Comparison of ENCODE assay signal across 9 mouse cellular contexts in the genomic region with DNA sequence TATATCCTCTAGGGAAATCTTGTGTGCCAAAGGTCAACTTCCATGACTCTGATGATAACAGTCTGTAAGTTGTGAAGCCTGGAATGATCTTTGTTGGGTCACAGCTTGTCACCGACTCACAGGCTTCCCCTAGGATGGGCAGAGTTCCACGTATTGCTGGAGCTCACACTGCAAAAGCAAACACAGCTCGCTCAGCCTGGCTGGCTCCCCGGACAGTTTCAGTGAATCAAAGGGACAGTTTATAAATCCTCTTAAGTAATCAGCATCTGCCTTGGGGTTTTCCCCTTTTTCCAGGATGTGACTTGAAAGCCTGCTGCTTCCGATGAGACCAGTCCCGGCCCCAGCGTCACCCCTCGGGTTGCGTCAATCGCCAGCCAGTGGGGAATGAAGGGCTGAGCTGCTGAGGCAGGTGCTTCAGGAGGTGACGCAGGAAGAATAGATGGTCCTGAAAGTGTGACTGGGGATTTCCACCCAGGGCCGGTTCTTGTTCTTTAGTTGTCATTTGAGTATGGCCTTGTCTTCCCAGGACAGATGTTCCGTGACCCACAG. TPM values are rescaled to one million over a fixed set of nuclear protein-coding genes. Genes with fewer than 3 reads are reported as not detected.
DNase-seq lines count a peak whose midpoint lies in the region; ATAC-seq lines count a peak whose summit lies in the region.
"Had no signal": no experiment of that assay in that cellular context is flagged by ENCODE, and none has a peak within 500 bp of the region (broad histone marks: within the 10 kb centered on the region; RNA-seq: fewer than 3 reads in every experiment).

No protein-coding gene starts in this region.

- no peaks in the 10 kb centered on the region for H3K36me3 ChIP-seq in forebrain, embryonic 14.5 days (ENCODE audit: control insufficient read depth, insufficient read depth, low read length)
- no peaks in the 10 kb centered on the region for H3K36me3 ChIP-seq in forebrain, embryonic 10.5 days (replicated peaks)
- no peaks in the 10 kb centered on the region for H3K36me3 ChIP-seq in heart, embryonic 11.5 days (ENCODE audit: control insufficient read depth, insufficient read depth, low read length)
- H3K36me3 ChIP-seq: limb, embryonic 15.5 days had no signal

- WGBS in forebrain, embryonic 14.5 days = 72% methylated on average over 13 of the region's 13 CpGs
- 67% methylated on average over 13 of the region's 13 CpGs for WGBS in forebrain, embryonic 10.5 days
- WGBS in heart, embryonic 11.5 days (ENCODE audit: insufficient replicate concordance) = 29% methylated on average over 13 of the region's 13 CpGs

- no peak for ATAC-seq in forebrain, embryonic 14.5 days
- ATAC-seq in heart, embryonic 11.5 days (replicated peaks; ENCODE audit: insufficient number of reproducible peaks, low FRiP score, low TSS enrichment) = no peak

- no peak overlapping the region for H3K4me2 ChIP-seq in forebrain, embryonic 14.5 days (ENCODE audit: low read length)
- H3K4me2 ChIP-seq in heart, embryonic 11.5 days = peak overlapping the region; percentile 34
- H3K4me2 ChIP-seq: limb, embryonic 15.5 days had no signal

- peak; percentile 2 for DNase-seq in forebrain, embryonic 14.5 days (ENCODE audit: low spot score)
- no peak for DNase-seq in forebrain, embryonic 10.5 days (ENCODE audit: extremely low spot score, low spot score)
- peak; percentile 86 for DNase-seq in CD4-positive, CD25-positive, alpha-beta regulatory T cell, adult 2 months (ENCODE audit: low read depth, low spot score)
- peak; percentile 49 to 57 for DNase-seq in kidney, postnatal 36 days
- peak; percentile 70 to 76 for DNase-seq in natural killer cell, adult 2 months (ENCODE audit: low spot score in 2 of 2)
- no peak for DNase-seq in ovary, postnatal 14 days (ENCODE audit: low spot score)
- DNase-seq in gastrocnemius, postnatal 4 days (ENCODE audit: low spot score in 2 of 2) = no peak

- H3K4me3 ChIP-seq in forebrain, embryonic 14.5 days (ENCODE audit: low read depth, low read length) = no peak overlapping the region
- no peak overlapping the region for H3K4me3 ChIP-seq in forebrain, embryonic 10.5 days
- H3K4me3 ChIP-seq in heart, embryonic 11.5 days (ENCODE audit: low read depth, low read length) = no peak overlapping the region
- H3K4me3 ChIP-seq: limb, embryonic 15.5 days had no signal

- no peak overlapping the region for H3K27ac ChIP-seq in forebrain, embryonic 14.5 days (ENCODE audit: low read depth, low read length)
- no peak overlapping the region for H3K27ac ChIP-seq in forebrain, embryonic 10.5 days
- H3K27ac ChIP-seq in heart, embryonic 11.5 days (ENCODE audit: low read depth, low read length) = no peak overlapping the region
- H3K27ac ChIP-seq: limb, embryonic 15.5 days had no signal

- no peaks in the 10 kb centered on the region for H3K4me1 ChIP-seq in forebrain, embryonic 14.5 days (ENCODE audit: control insufficient read depth, insufficient read depth, low read length)
- H3K4me1 ChIP-seq in forebrain, embryonic 10.5 days = peaks cover 16% of the 10 kb centered on the region
- peaks cover 14% of the 10 kb centered on the region for H3K4me1 ChIP-seq in heart, embryonic 11.5 days (ENCODE audit: control insufficient read depth, insufficient read depth, low read length)
- H3K4me1 ChIP-seq: limb, embryonic 15.5 days had no signal

- H3K9me3 ChIP-seq in forebrain, embryonic 14.5 days (replicated peaks; ENCODE audit: control insufficient read depth, low read length) = no peaks in the 10 kb centered on the region
- no peaks in the 10 kb centered on the region for H3K9me3 ChIP-seq in forebrain, embryonic 10.5 days
- no peaks in the 10 kb centered on the region for H3K9me3 ChIP-seq in heart, embryonic 11.5 days (replicated peaks; ENCODE audit: control insufficient read depth, low read length)
- H3K9me3 ChIP-seq: limb, embryonic 15.5 days had no signal

- H3K9ac ChIP-seq in forebrain, embryonic 14.5 days (ENCODE audit: low read length) = no peak overlapping the region
- no peak overlapping the region for H3K9ac ChIP-seq in heart, embryonic 11.5 days (ENCODE audit: low read depth, low read length)
- H3K9ac ChIP-seq: limb, embryonic 15.5 days had no signal

- H3K27me3 ChIP-seq in forebrain, embryonic 14.5 days (replicated peaks; ENCODE audit: control insufficient read depth, insufficient read depth, low read length) = no peaks in the 10 kb centered on the region
- no peaks in the 10 kb centered on the region for H3K27me3 ChIP-seq in forebrain, embryonic 10.5 days (ENCODE audit: poor library complexity, severe bottlenecking)
- no peaks in the 10 kb centered on the region for H3K27me3 ChIP-seq in heart, embryonic 11.5 days (ENCODE audit: control insufficient read depth, insufficient read depth, low read length)
- H3K27me3 ChIP-seq: limb, embryonic 15.5 days had no signal

RNA-seq across cellular contexts. Expression of a gene that starts 37.5 kb away (rescaled TPM):
- polyA plus RNA-seq in forebrain, embryonic 14.5 days (2014; fragmentation: Nextera tagmentation; extraction: Ambion mirVana) = 244 and 288 TPM in 2 replicates
- polyA plus RNA-seq in forebrain, embryonic 10.5 days (2016; fragmentation: Nextera tagmentation; extraction: Ambion mirVana) = 344 and 385 TPM in 2 replicates
- 158 and 159 TPM in 2 replicates for polyA plus RNA-seq in heart, embryonic 11.5 days (2014; fragmentation: Nextera tagmentation; extraction: Ambion mirVana)
- 100 to 1,000 TPM; 126 to 127 TPM for total RNA-seq in gastrocnemius, postnatal 4 days (2021)

Comparison
In these comparisons a context has a peak if more than half of its experiments do, and no peak if none do; other contexts are left out.
1. DNase-seq: peak in forebrain, embryonic 14.5 days (single experiment), CD4-positive, CD25-positive, alpha-beta regulatory T cell, adult 2 months (single experiment), kidney, postnatal 36 days (2 of 2) and natural killer cell, adult 2 months (2 of 2); none in forebrain, embryonic 10.5 days (single experiment), ovary, postnatal 14 days (single experiment) and gastrocnemius, postnatal 4 days (0 of 2).